Mouse (Mus musculus) kidney, postnatal 0 days (tissue): ENCODE data around the gene Gm17334. TPM values are rescaled to one million over a fixed set of nuclear protein-coding genes. Genes with fewer than 3 reads are reported as not detected.

ENCODE experiments used
- ATAC-seq: fragments of 200-750 bp; cut with Nextera tagmentation; replicated peaks from 2 replicates; pipeline ENCODE4 v1.8.0; 2017; ENCODE audit warnings: low read depth, moderate number of reproducible peaks, moderate TSS enrichment, moderate library complexity; ENCODE audit not compliant: low FRiP score
- DNase-seq: peaks from one replicate; pipeline ENCODE4 v3.0.0-alpha.2; 2016; ENCODE audit warnings: low spot score
- H3K27ac ChIP-seq: fragments of 300-500 bp; sonication (generic); 2 replicates; pipeline ENCODE4 v1.5.1; 2014; ENCODE audit warnings: mild to moderate bottlenecking
- H3K27me3 ChIP-seq: fragments of 300-500 bp; sonication (generic); 2 replicates; pipeline ENCODE4 v1.6.1; 2014; ENCODE audit warnings: low read length, mixed read lengths; ENCODE audit not compliant: insufficient read depth
- H3K36me3 ChIP-seq: fragments of 300-500 bp; sonication (generic); 2 replicates; pipeline ENCODE4 v1.6.1; 2014; ENCODE audit warnings: low read length, mixed read lengths; ENCODE audit not compliant: insufficient read depth
- H3K4me1 ChIP-seq: fragments of 300-500 bp; sonication (generic); replicated peaks from 2 replicates; pipeline ENCODE4 v1.6.1; 2014; ENCODE audit warnings: antibody characterized with exemption, low read length, mixed read lengths; ENCODE audit not compliant: insufficient read depth
- H3K4me2 ChIP-seq: fragments of 300-500 bp; sonication (generic); 2 replicates; pipeline ENCODE4 v1.6.1; 2014; ENCODE audit warnings: mild to moderate bottlenecking, low read length, moderate library complexity, mixed read lengths
- H3K4me3 ChIP-seq: fragments of 300-500 bp; sonication (generic); replicated peaks from 2 replicates; pipeline ENCODE4 v1.5.1; 2014; ENCODE audit warnings: low read depth, low read length
- H3K9ac ChIP-seq: fragments of 300-500 bp; sonication (generic); 2 replicates; pipeline ENCODE4 v1.6.1; 2014; ENCODE audit warnings: low read depth, low read length
- H3K9me3 ChIP-seq: fragments of 300-500 bp; sonication (generic); replicated peaks from 2 replicates; pipeline ENCODE4 v1.6.1; 2016; ENCODE audit warnings: low read length, inconsistent platforms, mixed read lengths
- CTCF ChIP-seq: IDR thresholded peaks from 2 replicates; pipeline ENCODE4 v1.5.1; 2016; ENCODE audit warnings: antibody characterized with exemption, low read depth, mild to moderate bottlenecking, moderate library complexity
- WGBS: fragments of 180-500 bp; shearing (Covaris S2); extraction: QIAGEN DNeasy Blood & Tissue Kit; methylation state at CpG from one replicate; pipeline ENCODE4 v1.1.7; 2014; 5-methylcytosine and 5-hydroxymethylcytosine counted together
- microRNA-seq: library from miRNA; unstranded; fragments of <30 nt; microRNA quantifications from one replicate; pipeline ENCODE4, GENCODE M21; 2016
- polyA plus RNA-seq: library from polyadenylated mRNA; unstranded; fragments of >200 nt; fragmentation: Nextera tagmentation; extraction: Ambion mirVana; gene quantifications from 2 replicates; pipeline ENCODE4 v1.2.1, GENCODE M21; 2015

Gene Gm17334
- polyA plus RNA-seq, 1 experiment from 2014 or later, result 0.21 TPM

DNA sequence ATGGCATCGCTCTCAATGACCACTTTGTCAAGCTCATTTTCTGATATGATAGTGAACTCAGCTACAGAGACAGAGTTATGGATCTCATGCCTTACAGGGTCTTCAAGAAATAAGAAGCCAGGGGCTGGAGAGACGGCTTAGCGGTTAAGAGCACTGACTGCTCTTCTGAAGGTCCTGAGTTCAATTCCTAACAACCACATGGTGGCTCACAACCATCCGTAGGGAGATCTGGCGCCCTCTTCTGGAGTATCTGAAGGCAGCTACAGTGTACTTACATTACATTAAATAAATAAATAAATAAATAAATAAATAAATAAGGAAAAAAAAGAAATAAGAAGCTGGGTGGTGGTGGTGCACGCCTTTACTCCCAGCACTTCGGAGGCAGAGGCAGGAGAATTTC lies 39.2 kb downstream of the Gm17334 start:
- Histone ChIP-seq H3K4me3 (no peak overlapping the region), H3K4me2 (no peak overlapping the region), H3K9me3 (no peaks in the 10 kb centered on the region), H3K27ac (no peak overlapping the region), H3K4me1 (no peaks in the 10 kb centered on the region), H3K27me3 (no peaks in the 10 kb centered on the region), H3K9ac (no peak overlapping the region), H3K36me3 (no peaks in the 10 kb centered on the region)
- DNase-seq, result no peak
- no peak for ATAC-seq
- 89% methylated on average over 7 of the region's 7 CpGs for WGBS
- TF ChIP-seq CTCF, result peak; percentile 49

GRCm38 (mm10) chr11:53732244-53732643 lies 40.7 kb downstream of the Gm17334 start:
- no peak overlapping the region for H3K4me3 ChIP-seq
- no peak for ATAC-seq
- no peaks in the 10 kb centered on the region for H3K36me3 ChIP-seq
- DNase-seq, result no peak
- no peak overlapping the region for H3K4me2 ChIP-seq
- H3K9me3 ChIP-seq, result no peaks in the 10 kb centered on the region
- H3K27me3 ChIP-seq, result no peaks in the 10 kb centered on the region
- 87% methylated on average over 8 of the region's 8 CpGs for WGBS
- H3K9ac ChIP-seq, result no peak overlapping the region
- no peak for TF ChIP-seq CTCF
- H3K27ac ChIP-seq, result no peak overlapping the region
- no peaks in the 10 kb centered on the region for H3K4me1 ChIP-seq

DNA sequence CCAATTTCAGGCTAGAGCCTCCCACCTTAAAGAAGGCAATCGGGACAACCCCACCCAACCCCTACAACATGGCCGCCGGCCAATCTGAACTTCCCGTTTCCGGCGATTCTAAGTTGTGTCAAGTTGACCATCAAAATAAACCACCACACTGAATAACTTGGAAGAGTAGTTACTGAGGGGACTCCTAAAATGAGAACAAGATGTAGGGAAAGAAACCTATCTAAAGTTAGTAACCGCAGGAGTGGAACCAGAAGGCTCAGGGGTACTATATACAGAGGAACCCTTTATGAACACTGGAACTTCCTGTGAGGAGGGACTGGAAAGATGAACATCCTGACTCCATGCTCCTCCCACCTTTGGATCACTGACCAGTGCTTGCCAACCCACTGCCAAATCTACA lies 41.5 kb downstream of the Gm17334 start:
- Histone ChIP-seq H3K4me1 (no peaks in the 10 kb centered on the region), H3K27me3 (no peaks in the 10 kb centered on the region), H3K36me3 (no peaks in the 10 kb centered on the region), H3K4me2 (no peak overlapping the region), H3K27ac (no peak overlapping the region), H3K9me3 (no peaks in the 10 kb centered on the region), H3K9ac (no peak overlapping the region), H3K4me3 (no peak overlapping the region)
- DNase-seq (no peak), ATAC-seq (no peak)
- WGBS, result 94% methylated on average over 7 of the region's 7 CpGs
- TF ChIP-seq CTCF, result no peak

Small RNA genes lying within 50 kb of the gene (microRNA-seq; reads per million reads assigned to microRNA genes)
- gene Mir7671, result not detected

Other genes with a start within 250 kb of the Gm17334 start
- gene Kif3a, start 205.8 kb downstream of the Gm17334 start, polyA plus RNA-seq, result 50.6 and 54.6 TPM in 2 replicates
- gene Il4, start 154.5 kb downstream of the Gm17334 start, polyA plus RNA-seq, result 0.78 and 1.1 TPM in 2 replicates
- not detected in 2 replicates for gene Il13, start 138.5 kb downstream of the Gm17334 start, polyA plus RNA-seq
- 21.3 and 21.6 TPM in 2 replicates for gene Rad50, start 65.9 kb downstream of the Gm17334 start, polyA plus RNA-seq
- not detected in 2 replicates for gene Il5, start 52.4 kb downstream of the Gm17334 start, polyA plus RNA-seq
- 14.0 and 17.9 TPM in 2 replicates for gene Irf1, start 3.2 kb downstream of the Gm17334 start, polyA plus RNA-seq
- 2.0 and 2.3 TPM in 2 replicates for gene Gm12216, start 86.1 kb upstream of the Gm17334 start, polyA plus RNA-seq
- 32.0 and 36.4 TPM in 2 replicates for gene Slc22a5, start 118.5 kb upstream of the Gm17334 start, polyA plus RNA-seq
- 5.6 and 6.0 TPM in 2 replicates for gene Slc22a21, start 207.1 kb upstream of the Gm17334 start, polyA plus RNA-seq